Mouse (Mus musculus) adrenal gland, adult 2 months (tissue): ENCODE data around the gene Ptpra. TPM values are rescaled to one million over a fixed set of nuclear protein-coding genes. Genes with fewer than 3 reads are reported as not detected.

Source experiments
- DNase-seq: peaks from one replicate; pipeline ENCODE4 v3.0.0; 2021
- long read RNA-seq: library from polyadenylated mRNA; stranded (forward); transcript quantifications from one replicate; pipeline ENCODE4 v2.0.0, GENCODE M21; 2021
- polyA plus RNA-seq: library from polyadenylated mRNA; depleted of rRNA; stranded (reverse); fragments of >200 nt; gene quantifications from 2 replicates; pipeline ENCODE4 v1.2.3, GENCODE M21; 2012; rRNA removed
- total RNA-seq, 2 experiments: library from RNA; stranded (reverse); gene quantifications; 2 replicates each; pipeline ENCODE4 v1.2.3; 2021

The Ptpra gene
- total RNA-seq, result 100 to 1,000 TPM; 125 to 145 TPM
- polyA plus RNA-seq, result 80.0 and 113 TPM in 2 replicates
- long read RNA-seq, full-length matches to known transcripts, result 87 of 114 reads
- long read RNA-seq, partial matches to known transcripts, result 8 of 114 reads
- long read RNA-seq, other reads (novel, unspliced or antisense), result 19 of 114 reads

GRCm38 (mm10) chr2:130449794-130450433, at the start of gene Ptpra:
Gene Ptpra (plus strand): TSS chr2:130450278.
- DNase-seq, result peak; percentile 96

DNA sequence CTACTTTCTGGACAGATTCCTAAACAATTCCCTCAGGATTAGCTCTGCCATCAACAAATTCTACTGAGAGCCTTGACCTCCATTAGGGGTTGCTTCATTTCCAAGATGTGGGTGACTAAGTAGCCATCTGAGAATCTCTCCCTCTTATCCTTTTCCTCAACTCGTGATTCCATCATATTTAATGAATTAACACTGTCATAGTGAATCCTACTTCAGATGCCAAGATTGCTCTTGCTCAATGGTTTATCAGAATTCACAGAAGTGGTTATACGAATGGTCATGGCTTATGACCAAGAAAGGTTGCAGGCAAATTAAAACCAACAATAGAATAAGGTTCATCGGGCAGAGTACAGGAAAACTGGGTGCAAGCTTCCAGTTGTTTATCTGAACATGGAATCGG, 48.2 kb upstream of the Ptpra start:
- no peak for DNase-seq

- no peak for DNase-seq
Observed at GRCm38 (mm10) chr2:130404939-130405338, 45.1 kb upstream of the Ptpra start, which contains the start of the genes Gm28372 and 1700020A23Rik. Gene Gm28372 (plus strand): TSS chr2:130405239. Gene 1700020A23Rik (plus strand): TSS chr2:130405259.

DNA sequence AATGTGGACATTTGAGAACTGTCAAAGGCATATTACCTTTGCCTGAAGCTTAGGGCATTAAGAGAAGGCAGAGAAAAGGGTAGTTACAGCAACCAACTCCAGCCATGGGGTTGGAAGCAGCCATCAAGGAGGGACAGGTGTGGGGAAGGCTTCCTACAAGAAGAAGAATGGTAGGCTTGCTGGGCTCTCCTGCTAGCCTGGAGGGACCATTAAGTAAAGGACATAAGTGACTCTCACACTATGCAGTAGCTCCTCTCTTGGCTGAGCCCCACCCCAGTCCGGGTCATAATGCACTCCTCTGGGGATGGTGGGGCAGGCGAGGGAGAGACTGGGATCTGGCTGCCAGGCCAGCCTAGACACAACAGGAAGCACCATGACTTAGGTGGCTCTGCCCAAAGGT, 43.9 kb upstream of the Ptpra start, which contains the start of gene Tmem239:
TSS of gene Tmem239 (plus strand) at position 301 of the 400 bp plus-strand sequence.
- no peak for DNase-seq

DNA sequence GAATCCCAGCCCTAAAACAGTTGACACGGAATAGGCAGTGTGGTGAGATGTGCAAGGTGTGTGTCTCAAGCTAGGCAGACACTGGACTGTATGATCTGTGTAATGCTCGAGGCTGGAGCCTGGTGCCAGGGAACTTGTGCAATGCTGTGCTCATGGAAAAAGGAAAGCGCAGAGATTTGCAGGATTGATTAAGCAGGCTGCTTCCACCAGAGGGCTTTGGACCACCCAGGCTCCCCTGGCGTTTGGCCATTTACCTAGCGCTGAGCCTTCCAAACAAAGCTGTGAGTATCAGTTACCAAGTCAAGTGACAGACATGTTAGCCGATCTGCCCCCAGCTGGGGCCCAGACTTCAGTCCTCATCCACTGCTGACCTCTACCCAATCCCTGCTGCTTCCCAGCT, 41.9 kb upstream of the Ptpra start:
- DNase-seq, result no peak

DNA sequence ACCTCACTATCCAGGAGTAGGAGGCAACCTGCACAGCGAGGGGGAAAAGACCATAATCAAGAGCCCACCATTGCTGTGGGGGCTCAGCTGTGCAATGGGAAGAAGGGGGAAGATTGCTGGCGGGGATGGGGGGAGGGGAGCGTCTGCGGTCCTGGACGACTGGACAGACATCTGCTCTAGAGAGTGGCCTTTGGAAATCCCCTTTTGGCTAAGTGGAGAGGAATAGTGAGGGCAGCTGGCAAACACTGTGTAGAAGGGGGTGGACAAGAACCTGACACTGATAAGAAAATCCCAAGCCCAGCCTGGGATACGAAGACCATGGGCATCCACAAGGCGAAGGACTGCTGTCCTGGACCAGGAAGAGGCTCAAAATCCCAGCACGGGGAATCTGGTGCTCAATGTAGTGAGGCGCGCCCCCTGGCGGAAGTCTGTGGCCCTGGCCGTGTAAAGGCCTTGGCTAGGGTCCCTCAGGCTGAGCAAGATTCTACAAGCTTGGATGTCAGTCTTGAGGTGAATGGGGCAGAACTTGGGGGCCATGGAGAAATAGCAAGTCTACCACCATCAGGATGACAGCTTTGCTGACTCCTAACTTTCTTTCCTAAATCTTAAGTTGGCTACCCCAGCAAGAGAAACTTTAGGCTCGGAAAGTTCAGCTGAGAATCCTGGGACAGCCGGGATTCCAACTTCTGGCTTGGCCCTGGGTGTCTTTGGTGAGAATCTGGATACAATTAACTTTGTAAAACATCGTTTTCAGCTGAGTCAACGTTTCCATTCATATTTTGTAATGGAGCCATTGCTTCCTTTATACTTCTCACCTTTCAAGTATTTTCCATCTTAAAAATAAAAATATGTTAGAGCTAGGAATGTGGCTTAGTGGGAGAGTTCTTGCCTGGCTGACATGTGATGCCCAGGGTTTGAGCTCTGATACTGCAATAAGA, 38.3 kb upstream of the Ptpra start:
- DNase-seq, result peak; percentile 87

GRCm38 (mm10) chr2:130412775-130413174, 37.3 kb upstream of the Ptpra start:
- no peak for DNase-seq

DNA sequence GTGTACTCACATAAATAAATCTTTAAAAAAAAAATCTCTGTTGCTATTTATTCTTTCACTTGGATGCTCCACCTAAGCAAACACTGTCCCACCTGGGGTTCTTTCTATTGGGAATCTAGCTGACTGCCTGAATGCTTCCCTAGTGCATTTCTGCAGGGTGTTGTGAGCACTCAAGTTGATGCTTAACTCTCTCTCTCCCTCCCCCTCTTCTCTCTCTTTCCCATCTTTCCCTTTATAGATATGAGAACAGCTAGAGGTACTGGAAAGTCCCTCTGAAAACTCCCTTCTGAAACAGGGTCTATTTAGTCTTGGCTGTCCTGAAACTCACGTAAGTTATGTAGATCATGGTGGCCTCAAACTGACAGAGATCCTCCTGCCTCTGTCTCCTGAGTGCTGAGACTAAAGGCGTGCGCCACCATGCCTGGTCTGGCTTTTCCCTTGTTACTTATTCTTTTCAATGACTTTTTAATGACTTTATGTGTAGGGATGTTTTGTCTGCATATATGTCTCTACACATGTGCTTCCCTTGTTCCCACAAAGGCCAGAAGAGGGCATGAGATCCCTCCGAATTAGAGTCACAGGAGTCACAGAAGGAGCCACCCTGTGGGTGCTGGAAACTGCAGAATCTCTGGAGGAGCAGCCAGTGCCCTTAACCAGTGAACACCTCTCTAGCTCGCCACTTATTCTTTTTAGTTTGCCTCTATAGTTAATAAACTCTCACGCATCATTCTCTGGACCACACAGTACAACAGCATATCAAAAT, 35.8 kb upstream of the Ptpra start:
- DNase-seq, result no peak

DNA sequence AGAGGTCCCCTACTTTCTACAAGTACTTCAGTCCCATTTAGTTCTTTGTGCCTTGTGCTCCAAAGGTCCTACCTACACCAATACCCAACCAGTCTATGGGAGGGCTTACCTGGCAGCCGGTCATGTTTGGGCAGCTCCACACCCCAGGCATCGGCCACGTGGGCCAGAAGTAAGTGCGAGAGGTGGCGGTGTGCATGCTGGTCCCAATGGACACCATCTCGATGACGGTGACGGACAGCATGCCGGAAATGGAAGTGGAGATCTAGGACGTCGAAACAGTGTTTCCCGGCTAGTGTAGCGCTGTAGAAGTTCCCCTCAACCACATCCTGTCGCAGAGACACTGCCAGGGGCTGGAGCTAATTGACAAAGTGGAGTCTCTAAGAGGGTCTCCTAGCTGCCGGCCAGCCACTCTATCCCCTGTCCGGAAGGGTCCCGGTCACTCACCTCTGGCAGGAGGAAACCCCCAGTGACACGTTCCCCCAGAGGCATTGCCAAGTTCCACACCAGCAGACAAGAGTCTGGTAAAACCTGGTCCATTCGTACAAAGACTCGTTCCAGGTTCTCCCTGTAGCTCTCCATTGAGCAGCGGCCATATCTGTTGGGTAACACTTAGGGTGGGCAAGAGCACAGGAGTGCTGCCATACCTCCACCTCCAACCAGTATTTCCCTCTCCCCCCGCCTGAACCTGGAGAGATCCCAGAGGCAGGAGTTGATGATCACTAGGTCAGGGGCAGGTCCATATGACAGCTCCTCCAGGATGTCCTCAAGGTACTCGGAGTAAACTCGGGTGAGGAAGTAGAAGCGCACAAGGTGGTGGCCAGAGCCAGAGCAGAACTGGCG, 28.1 kb upstream of the Ptpra start:
- no peak for DNase-seq

GRCm38 (mm10) chr2:130423397-130424125, 26.5 kb upstream of the Ptpra start:
- peak; percentile 88 for DNase-seq

DNA sequence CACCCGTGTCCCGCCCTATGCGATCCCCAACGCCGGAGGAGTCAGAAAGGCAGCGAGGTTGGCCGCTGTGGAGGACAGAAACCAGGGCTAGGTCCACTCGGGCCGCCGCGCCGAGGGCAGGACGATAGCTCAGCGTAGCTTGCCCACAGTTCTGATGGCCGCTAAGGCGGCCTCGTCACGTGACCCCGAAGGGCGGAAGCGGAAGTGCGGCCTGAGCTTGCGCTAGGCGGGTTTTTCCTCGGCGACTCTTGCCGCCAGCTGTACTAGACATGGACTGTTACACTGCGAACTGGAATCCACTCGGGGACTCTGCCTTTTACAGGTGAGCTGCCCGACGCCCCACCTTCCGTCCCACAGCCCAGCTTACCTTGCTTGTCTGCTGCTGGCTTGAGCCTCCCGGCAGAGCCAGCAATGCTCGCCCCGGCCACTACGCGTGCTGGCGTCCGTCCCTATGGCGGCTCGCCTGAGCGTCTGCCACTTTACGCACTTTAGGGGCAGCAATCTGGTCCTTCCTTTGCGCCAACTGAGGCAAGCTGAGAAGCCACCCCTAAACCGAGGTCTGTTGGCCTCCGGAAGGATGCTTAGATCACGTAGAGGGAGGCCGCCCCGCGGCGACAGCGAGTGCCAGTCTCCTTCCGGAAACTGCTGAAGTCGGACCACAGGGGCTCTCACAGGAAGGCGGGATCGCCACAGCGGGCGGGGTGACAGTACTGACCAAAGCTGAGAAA, 25.8 kb upstream of the Ptpra start, which contains the start of the genes Vps16 and Pced1a:
TSS of gene Vps16 (plus strand) at position 214 of the 728 bp plus-strand sequence.
TSS of gene Pced1a (minus strand) at position 576 of the 728 bp plus-strand sequence.
- DNase-seq, result peak; percentile 96

DNA sequence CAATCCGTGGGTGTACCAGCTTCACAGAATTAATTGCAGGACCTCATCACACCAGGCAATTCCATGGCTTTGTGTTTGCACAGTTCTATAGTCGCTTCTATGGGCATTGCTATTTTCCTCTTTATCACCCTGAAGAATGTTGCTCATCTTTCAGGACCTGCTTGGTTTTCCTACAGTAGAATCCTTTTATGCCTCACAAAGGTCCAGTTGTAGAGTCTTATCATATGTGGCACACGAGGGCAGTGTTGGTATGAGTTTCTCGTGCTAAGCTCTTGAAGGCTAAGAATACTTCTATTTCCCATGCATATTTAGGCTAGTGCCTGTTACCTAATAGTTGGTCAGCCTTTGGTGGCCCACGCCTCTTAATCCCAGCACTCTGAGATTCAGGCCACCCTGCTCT, 25.0 kb upstream of the Ptpra start:
- DNase-seq, result no peak

DNA sequence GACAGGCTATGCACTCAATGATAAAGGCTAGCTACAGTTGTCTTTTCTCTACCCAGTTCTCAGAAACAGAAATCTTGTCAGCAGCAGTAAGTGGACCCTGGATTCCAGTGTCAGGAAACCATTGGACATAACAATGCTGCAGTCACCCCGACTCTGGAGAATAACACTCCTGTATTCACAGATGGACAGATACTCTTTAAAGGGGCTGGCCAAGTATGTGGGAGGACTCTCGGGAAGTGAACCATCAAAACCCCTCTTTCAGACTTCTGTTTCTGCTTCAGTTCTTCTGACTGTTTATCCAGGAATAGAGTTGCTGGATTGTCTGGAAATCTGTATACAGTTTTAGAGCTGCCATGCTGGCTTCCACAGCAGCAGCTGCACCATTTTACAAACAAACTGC, 20.2 kb upstream of the Ptpra start:
- no peak for DNase-seq

DNA sequence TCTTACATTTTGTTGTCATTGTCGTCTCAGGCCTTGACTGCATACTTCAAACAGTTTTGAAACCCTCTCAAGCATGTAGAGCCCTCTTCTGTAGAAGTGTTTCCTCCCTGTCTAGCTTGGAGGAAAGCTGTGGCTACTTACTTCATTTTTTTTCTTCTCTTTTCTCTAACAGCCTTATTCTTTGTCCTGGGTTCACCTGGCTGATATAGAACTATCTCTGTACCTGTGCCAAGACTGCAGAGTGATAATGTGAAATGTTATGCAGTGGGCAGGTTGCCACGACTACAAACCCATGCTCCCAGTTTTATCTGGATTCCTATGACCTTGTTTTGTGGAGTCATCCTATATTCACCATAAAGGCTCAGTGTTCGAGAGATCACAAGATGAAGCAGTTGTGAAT, 19.6 kb upstream of the Ptpra start:
- DNase-seq, result no peak

GRCm38 (mm10) chr2:130432157-130432556, 17.9 kb upstream of the Ptpra start:
- no peak for DNase-seq

GRCm38 (mm10) chr2:130433152-130433551, 16.9 kb upstream of the Ptpra start:
- DNase-seq, result no peak

DNA sequence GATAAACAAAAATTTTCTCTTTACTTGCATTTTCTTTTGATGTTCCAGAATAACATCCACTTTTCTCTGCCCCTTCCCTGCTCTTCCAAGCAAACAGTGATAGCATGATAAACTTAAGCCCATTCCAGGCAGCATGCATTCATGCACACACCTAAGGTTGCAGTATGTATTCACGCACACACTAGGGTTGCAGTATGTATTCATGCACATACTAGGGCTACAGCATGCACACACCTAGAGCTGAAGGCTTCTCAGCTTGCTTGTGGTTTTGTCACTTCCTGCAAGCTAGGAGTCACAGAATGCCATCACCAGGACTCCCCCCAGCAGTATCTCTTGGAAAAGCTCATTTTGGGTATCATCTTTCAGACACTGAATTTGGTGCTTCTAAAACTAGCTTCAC, 13.3 kb upstream of the Ptpra start:
- no peak for DNase-seq

DNA sequence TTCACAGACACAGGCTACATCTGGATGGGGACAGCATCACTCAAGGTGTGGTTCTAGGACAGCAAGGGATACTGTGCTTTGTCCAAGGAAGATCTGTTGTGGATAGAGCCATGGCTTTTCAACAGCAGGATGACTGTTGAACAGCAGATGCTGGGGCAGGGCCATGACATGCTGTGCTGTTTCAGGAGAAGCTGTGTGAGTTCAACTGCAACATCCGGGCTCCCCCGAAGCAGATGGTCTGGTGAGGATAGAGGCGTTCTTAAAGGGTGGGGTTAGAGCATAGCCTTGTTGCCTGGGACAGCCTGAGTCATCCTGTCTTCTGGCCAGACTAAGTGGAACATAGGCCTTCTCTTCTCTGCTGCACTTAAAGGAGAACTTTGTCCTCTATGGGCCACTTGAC, 11.2 kb upstream of the Ptpra start:
- DNase-seq, result no peak

GRCm38 (mm10) chr2:130439840-130440480, 10.1 kb upstream of the Ptpra start:
- no peak for DNase-seq
